Mouse (Mus musculus): ENCODE measurements at regions not wholly inside any gene's neighbourhood (a gene's known extent, or its start where the extent isn't known, plus 50 kb on each side); places are given as distances from the start of the nearest gene placed in this dataset.

- no peaks in the 10 kb centered on the region for H3K27me3 ChIP-seq (ENCODE audit: control insufficient read depth, insufficient read depth, low read length, poor library complexity, severe bottlenecking)
- no peak for DNase-seq (ENCODE audit: low read depth, low spot score)
- no peaks in the 10 kb centered on the region for H3K36me3 ChIP-seq (ENCODE audit: control insufficient read depth, insufficient read depth, low read length, poor library complexity, severe bottlenecking)
Observed at GRCm38 (mm10) chr6:66472697-66473096, 62.5 kb upstream of the Mad2l1 start.

- Histone ChIP-seq H3K27me3 (ENCODE audit: control insufficient read depth, insufficient read depth, low read length, poor library complexity, severe bottlenecking) (no peaks in the 10 kb centered on the region), H3K36me3 (ENCODE audit: control insufficient read depth, insufficient read depth, low read length, poor library complexity, severe bottlenecking) (no peaks in the 10 kb centered on the region)
- no peak for DNase-seq (ENCODE audit: low read depth, low spot score)
Observed at GRCm38 (mm10) chr6:66477575-66477974, 57.6 kb upstream of the Mad2l1 start.

GRCm38 (mm10) chr6:66478326-66478964 lies 56.7 kb upstream of the Mad2l1 start:
- Histone ChIP-seq H3K27me3 (ENCODE audit: control insufficient read depth, insufficient read depth, low read length, poor library complexity, severe bottlenecking) (no peaks in the 10 kb centered on the region), H3K36me3 (ENCODE audit: control insufficient read depth, insufficient read depth, low read length, poor library complexity, severe bottlenecking) (no peaks in the 10 kb centered on the region)
- DNase-seq (ENCODE audit: low read depth, low spot score) = no peak

GRCm38 (mm10) chr6:66479576-66479975 lies 55.6 kb upstream of the Mad2l1 start:
- Histone ChIP-seq H3K27me3 (ENCODE audit: control insufficient read depth, insufficient read depth, low read length, poor library complexity, severe bottlenecking) (no peaks in the 10 kb centered on the region), H3K36me3 (ENCODE audit: control insufficient read depth, insufficient read depth, low read length, poor library complexity, severe bottlenecking) (no peaks in the 10 kb centered on the region)
- no peak for DNase-seq (ENCODE audit: low read depth, low spot score)

GRCm38 (mm10) chr6:66480207-66480606 lies 55.0 kb upstream of the Mad2l1 start:
- Histone ChIP-seq H3K36me3 (ENCODE audit: control insufficient read depth, insufficient read depth, low read length, poor library complexity, severe bottlenecking) (no peaks in the 10 kb centered on the region), H3K27me3 (ENCODE audit: control insufficient read depth, insufficient read depth, low read length, poor library complexity, severe bottlenecking) (no peaks in the 10 kb centered on the region)
- peak; percentile 15 for DNase-seq (ENCODE audit: low read depth, low spot score)

- H3K36me3 ChIP-seq (ENCODE audit: control insufficient read depth, insufficient read depth, low read length, poor library complexity, severe bottlenecking) = no peaks in the 10 kb centered on the region
- no peaks in the 10 kb centered on the region for H3K27me3 ChIP-seq (ENCODE audit: control insufficient read depth, insufficient read depth, low read length, poor library complexity, severe bottlenecking)
- DNase-seq (ENCODE audit: low read depth, low spot score) = no peak
Observed at GRCm38 (mm10) chr6:66482797-66483196, 52.4 kb upstream of the Mad2l1 start.

All from splenic B cell, adult 2 months (primary cell).